Mouse (Mus musculus): ENCODE measurements around the gene Fbxo9. TPM values are rescaled to one million over a fixed set of nuclear protein-coding genes. Genes with fewer than 3 reads are reported as not detected.
A peak's percentile ranks its signal among the peaks of the same experiment; 100 is the strongest.

Gene Fbxo9
- polyA plus RNA-seq, 1 experiment from 2014 or later = 42.0 TPM

DNA sequence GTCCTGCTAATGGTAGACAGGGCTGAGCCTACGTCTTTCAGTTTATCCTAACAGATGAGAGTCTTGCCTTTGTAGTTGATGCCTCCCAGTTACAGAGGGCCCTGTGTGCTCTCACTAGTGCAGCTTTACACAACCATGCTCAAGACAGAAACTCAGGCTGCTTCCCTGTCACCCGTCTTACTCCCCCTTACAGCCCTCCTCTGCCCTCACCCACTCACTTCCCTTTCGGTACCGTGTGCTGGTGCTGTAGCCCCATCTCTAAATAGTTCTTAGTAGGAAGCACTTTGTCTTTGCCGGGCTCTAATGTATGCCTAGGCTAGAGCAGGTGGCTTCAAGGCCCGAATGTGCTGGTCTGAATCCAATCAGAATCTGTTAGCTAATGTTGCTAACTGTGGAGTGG, 15.4 kb upstream of the Fbxo9 start:
- Histone ChIP-seq H3K4me1 (peaks cover 19% of the 10 kb centered on the region), H3K4me3 (no peak overlapping the region), H3K9me3 (replicated peaks) (no peaks in the 10 kb centered on the region), H3K27ac (no peak overlapping the region), H3K9ac (no peak overlapping the region), H3K36me3 (peaks cover 16% of the 10 kb centered on the region; the same call in 1 of the 2 replicates), H3K4me2 (replicated peaks) (no peak overlapping the region), H3K27me3 (no peaks in the 10 kb centered on the region)
- WGBS = 92% methylated on average over 6 of the region's 6 CpGs
- ATAC-seq (ENCODE audit: low FRiP score) = no peak

DNA sequence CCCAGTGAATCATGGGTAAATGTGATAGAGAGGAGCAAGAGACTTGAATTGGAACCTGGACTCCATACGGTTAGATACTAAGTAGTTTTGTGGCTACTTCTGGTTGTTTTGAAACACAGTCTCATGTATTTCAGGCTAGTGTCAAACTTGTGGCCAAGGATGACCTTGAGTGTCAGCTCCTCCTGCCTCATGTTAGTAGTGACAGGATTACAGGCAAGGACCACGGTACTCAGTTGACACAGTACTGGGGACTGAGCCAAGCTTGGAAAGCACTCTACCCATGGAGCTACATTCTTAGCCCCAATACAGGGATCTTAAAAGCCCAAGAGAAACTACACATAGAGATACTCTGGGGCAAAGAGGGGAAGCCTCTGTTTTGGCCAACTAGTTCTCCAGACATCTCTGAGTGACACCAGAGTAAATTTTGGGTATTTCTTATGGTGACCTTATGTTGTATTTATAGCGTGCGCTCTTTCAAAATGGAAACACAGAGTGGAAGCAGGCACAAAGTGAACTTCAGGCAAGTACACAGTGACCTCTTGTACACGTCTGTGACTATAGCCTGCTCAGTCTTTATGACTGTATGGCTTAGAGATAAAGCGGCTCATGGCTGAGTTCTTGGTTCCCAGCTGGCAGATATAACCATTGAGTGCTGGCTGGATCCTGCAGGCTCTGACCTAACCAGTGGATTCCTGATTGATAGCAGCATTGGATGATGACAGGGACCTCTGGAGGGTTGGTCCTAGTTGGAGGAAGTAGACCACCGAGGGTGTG, 14.3 kb upstream of the Fbxo9 start:
- no peaks in the 10 kb centered on the region for H3K9me3 ChIP-seq (replicated peaks)
- ATAC-seq (ENCODE audit: low FRiP score) = no peak
- H3K27ac ChIP-seq = no peak overlapping the region
- no peaks in the 10 kb centered on the region for H3K27me3 ChIP-seq
- H3K4me2 ChIP-seq (replicated peaks) = no peak overlapping the region
- H3K9ac ChIP-seq = no peak overlapping the region
- H3K4me1 ChIP-seq = peaks cover 19% of the 10 kb centered on the region
- peaks cover 16% of the 10 kb centered on the region; the same call in 1 of the 2 replicates for H3K36me3 ChIP-seq
- no peak overlapping the region for H3K4me3 ChIP-seq
- WGBS = 95% methylated on average over 7 of the region's 7 CpGs

DNA sequence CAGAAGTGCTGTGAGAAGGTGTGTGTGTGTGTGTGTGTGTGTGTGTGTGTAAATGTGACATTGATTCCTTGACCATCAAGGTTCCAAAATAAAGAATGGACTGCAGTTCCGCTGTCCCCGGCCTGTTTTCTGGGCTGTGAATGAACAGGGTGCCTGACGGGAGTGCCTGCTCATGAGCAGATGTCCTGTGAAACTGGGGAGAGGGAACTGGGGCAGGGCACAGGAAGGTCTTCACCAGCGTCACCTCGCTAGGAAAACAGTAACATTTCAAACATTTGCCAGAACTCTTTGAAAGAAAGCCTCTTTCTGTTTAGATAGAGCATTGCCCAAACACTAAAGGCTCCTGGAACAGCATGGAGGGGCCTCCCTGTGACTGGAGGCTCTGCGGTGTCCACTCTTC, 13.1 kb upstream of the Fbxo9 start:
- H3K27me3 ChIP-seq = no peaks in the 10 kb centered on the region
- H3K27ac ChIP-seq = no peak overlapping the region
- no peaks in the 10 kb centered on the region for H3K9me3 ChIP-seq (replicated peaks)
- peaks cover 14% of the 10 kb centered on the region for H3K4me1 ChIP-seq
- H3K4me2 ChIP-seq (replicated peaks) = no peak overlapping the region
- peaks cover 16% of the 10 kb centered on the region; the same call in 1 of the 2 replicates for H3K36me3 ChIP-seq
- H3K9ac ChIP-seq = no peak overlapping the region
- 74% methylated on average over 6 of the region's 6 CpGs for WGBS
- H3K4me3 ChIP-seq = no peak overlapping the region
- ATAC-seq (ENCODE audit: low FRiP score) = no peak

DNA sequence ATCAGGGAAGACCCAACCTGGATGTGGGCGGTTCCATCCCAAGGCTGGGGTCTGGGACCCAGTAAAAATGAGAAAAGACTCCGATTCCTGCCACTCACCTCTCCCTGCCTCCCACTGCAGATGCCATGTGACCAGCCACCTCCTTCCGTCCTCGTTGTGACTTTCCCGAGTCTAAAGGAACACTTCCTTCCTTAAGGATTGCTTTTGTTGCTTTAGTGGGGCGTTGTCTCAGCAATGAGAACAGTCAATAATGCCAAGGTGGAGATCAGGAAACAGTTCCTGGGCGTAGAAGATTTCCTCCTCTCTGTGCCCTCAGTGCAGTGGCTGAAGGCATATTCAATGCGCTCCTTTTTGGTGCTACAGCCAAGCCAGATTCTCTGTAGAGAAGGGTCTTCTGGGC, 12.5 kb upstream of the Fbxo9 start:
- ATAC-seq (ENCODE audit: low FRiP score) = no peak
- no peaks in the 10 kb centered on the region for H3K27me3 ChIP-seq
- peaks cover 9% of the 10 kb centered on the region for H3K4me1 ChIP-seq
- no peaks in the 10 kb centered on the region for H3K9me3 ChIP-seq (replicated peaks)
- no peak overlapping the region for H3K4me2 ChIP-seq (replicated peaks)
- peaks cover 20% of the 10 kb centered on the region; the same call in 1 of the 2 replicates for H3K36me3 ChIP-seq
- no peak overlapping the region for H3K9ac ChIP-seq
- H3K27ac ChIP-seq = no peak overlapping the region
- no peak overlapping the region for H3K4me3 ChIP-seq
- 92% methylated on average over 8 of the region's 8 CpGs for WGBS

DNA sequence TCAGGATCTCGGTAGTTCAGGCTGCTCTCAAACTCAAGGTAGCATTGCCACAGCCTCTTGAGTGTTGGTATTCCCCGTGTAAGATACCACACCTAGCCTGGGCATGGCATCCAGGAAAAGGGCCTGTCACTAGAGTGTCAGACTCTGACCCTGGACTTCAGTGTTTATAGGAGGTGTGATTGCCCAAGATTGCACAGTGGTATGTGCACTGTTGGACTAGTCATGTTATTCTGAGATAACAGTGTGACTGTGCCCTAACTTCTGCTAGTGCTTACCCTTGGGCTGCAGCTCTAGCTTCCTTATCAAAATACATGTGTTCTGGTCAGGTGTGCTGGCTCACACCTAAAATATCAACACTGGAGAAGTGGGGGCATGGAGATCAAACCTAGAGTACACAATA, 8.8 kb upstream of the Fbxo9 start:
- WGBS = 94% methylated on average over 2 of the region's 2 CpGs
- H3K9me3 ChIP-seq (replicated peaks) = no peaks in the 10 kb centered on the region
- H3K27ac ChIP-seq = no peak overlapping the region
- no peak overlapping the region for H3K9ac ChIP-seq
- ATAC-seq (ENCODE audit: low FRiP score) = no peak
- peaks cover 19% of the 10 kb centered on the region for H3K4me1 ChIP-seq
- no peak overlapping the region for H3K4me3 ChIP-seq
- H3K4me2 ChIP-seq (replicated peaks) = no peak overlapping the region
- no peaks in the 10 kb centered on the region for H3K27me3 ChIP-seq
- H3K36me3 ChIP-seq = peaks cover 17% of the 10 kb centered on the region; the same call in 1 of the 2 replicates

DNA sequence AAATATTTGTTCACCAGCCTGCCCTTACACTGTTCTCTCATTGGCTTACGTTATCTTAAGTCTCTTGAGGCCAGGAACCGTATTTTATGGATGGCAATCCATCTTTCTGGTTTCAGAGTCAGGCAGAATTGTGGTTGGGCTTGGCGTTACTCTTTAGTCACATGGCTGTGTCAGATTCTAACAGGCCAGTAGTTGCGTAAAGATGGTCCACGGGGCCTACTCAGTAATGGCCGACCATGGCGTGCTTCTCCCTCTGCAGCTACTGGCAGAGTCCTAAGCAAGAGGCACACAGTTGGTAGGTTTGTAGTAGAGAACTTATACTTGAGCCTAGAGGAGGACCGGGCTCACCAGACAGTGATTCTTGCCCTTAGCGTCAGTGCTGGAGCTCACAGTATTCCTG, 6.9 kb upstream of the Fbxo9 start:
- no peaks in the 10 kb centered on the region for H3K9me3 ChIP-seq (replicated peaks)
- H3K4me1 ChIP-seq = peaks cover 19% of the 10 kb centered on the region
- peaks cover 5% of the 10 kb centered on the region; the same call in 1 of the 2 replicates for H3K36me3 ChIP-seq
- 91% methylated on average over 9 of the region's 9 CpGs for WGBS
- no peak overlapping the region for H3K9ac ChIP-seq
- ATAC-seq (ENCODE audit: low FRiP score) = no peak
- no peaks in the 10 kb centered on the region for H3K27me3 ChIP-seq
- no peak overlapping the region; the same call in 1 of the 2 replicates for H3K4me2 ChIP-seq (replicated peaks)
- H3K27ac ChIP-seq = no peak overlapping the region
- H3K4me3 ChIP-seq = no peak overlapping the region

DNA sequence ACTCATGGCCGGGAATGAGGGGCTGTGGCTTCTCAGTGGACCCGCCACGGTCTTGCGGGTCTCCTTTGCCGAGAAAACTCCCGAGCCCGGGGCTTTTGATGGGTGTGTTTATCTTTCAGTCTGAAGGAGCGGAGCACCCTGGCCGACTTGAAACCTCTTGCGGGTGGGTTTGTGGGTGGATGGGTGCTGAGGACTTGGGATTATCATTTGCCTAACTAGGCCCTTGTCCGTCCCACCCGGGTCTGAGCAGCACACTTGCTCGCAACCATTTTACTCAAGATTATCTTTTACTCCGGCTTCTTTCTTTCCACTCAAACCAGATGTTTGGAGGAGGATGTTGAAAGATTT, 4.6 kb upstream of the Fbxo9 start:
- peak overlapping the region; percentile 95 for H3K9ac ChIP-seq
- peaks cover 5% of the 10 kb centered on the region; the same call in 1 of the 2 replicates for H3K36me3 ChIP-seq
- peak overlapping the region; percentile 93 for H3K4me3 ChIP-seq
- H3K4me1 ChIP-seq = peaks cover 24% of the 10 kb centered on the region
- peak; percentile 42 for ATAC-seq (ENCODE audit: low FRiP score)
- peak overlapping the region; percentile 67 for H3K4me2 ChIP-seq (replicated peaks)
- H3K9me3 ChIP-seq (replicated peaks) = no peaks in the 10 kb centered on the region
- under 1% methylated on average over 14 of the region's 14 CpGs for WGBS
- no peaks in the 10 kb centered on the region for H3K27me3 ChIP-seq
- H3K27ac ChIP-seq = peak overlapping the region; percentile 98

DNA sequence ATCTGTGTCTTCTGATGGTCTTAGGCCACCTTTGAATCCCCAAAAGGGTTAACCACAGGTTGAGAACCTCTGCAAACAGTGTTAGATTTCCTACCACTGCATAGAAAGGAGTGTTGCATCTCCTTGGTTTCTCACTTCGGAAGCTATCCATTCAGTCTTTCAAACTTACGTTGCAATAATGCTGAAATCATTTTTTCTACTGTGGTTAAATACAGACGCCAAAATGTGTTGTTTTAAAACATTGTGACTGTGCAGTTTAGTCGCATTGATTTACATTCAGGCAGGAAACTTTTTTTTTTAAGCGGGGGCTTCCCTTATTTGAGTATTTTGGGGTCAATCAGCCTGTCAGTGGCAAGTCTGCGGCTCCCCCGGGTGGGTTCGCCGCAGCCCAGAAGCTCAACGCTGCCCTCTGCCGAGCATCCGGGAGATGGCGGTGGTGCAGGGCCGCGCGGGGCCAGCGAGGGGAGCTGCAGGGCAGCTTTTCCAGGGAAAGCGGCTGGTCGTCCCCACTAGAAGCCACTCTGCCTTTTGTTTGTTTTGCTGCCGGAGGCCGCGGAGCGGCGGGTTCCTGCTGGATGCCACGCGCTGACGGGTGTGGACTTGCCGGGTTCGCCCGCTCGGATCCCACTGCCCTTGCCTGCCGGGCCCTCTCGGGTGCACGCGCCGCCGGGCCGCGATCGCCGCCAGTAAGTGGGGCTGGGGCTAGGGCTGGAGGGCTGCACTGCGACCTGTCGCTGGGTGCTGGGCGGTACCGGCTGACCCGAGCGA, 4.1 kb upstream of the Fbxo9 start:
- H3K4me1 ChIP-seq = peaks cover 24% of the 10 kb centered on the region
- whole genome bisulfite sequencing = 3% methylated on average over 47 of the region's 47 CpGs

DNA sequence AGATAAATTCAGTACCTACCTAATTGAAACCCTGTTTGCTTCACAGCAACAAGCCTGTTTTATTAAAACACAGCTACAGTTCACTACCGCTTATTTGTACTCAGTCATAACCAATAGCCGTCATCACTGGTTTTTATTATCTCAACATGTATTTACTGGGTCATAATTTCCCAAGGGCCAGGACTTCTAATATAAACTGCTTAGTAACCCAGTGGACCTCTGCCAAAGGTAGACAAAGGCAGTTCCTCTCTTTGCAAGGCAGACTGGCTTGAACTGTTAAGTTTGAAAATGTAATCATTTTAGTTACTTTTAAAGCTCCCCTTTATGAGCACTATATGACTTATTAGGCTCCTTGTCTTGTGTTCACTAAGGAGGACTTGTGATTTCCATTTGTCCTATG, 2.6 kb upstream of the Fbxo9 start:
- no peak for ATAC-seq (ENCODE audit: low FRiP score)
- Histone ChIP-seq H3K4me3 (no peak overlapping the region), H3K4me1 (peaks cover 37% of the 10 kb centered on the region), H3K9me3 (replicated peaks) (no peaks in the 10 kb centered on the region), H3K9ac (no peak overlapping the region), H3K27me3 (no peaks in the 10 kb centered on the region), H3K4me2 (replicated peaks) (no peak overlapping the region), H3K36me3 (0 out of 2 replicates have a peak, but pooled peaks cover 2% of the 10 kb centered on the region), H3K27ac (no peak overlapping the region)
- 90% methylated on average over 2 of the region's 2 CpGs for WGBS

More for the DNA sequence above, 4.1 kb upstream of the Fbxo9 start:
- peak overlapping the region; percentile 95 for H3K9ac ChIP-seq
- no peaks in the 10 kb centered on the region for H3K9me3 ChIP-seq (replicated peaks)
- peak overlapping the region; percentile 93 for H3K4me3 ChIP-seq
- no peaks in the 10 kb centered on the region for H3K27me3 ChIP-seq
- H3K27ac ChIP-seq = peak overlapping the region; percentile 98
- peak; percentile 83 for ATAC-seq (ENCODE audit: low FRiP score)
- 0 out of 2 replicates have a peak, but pooled peaks cover 5% of the 10 kb centered on the region for H3K36me3 ChIP-seq
- peak overlapping the region; percentile 67 for H3K4me2 ChIP-seq (replicated peaks)

DNA sequence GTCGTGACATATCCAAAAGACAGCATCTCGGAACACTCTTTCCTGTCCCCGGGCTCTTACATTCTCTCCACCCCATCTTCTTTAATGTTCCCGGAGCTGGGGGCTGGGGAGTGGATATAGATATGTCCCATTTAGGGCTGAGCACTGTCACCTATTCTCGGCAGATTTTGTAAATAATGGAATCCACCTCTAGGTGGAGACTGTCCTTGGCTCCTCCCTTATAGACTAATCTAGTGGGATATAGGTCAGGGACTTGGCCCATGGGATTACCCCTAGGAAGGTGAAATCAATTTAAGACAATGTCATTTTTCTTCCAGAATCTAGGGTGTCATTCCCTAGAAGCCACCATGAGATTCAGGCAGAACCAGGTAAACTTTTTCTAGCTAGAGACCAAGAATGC, 791 bp upstream of the Fbxo9 start:
- H3K9ac ChIP-seq = no peak overlapping the region
- whole genome bisulfite sequencing = 50% methylated on average over 5 of the region's 5 CpGs
- peaks cover 26% of the 10 kb centered on the region for H3K4me1 ChIP-seq
- H3K4me2 ChIP-seq (replicated peaks) = peak overlapping the region; percentile 86
- no peaks in the 10 kb centered on the region for H3K9me3 ChIP-seq (replicated peaks)
- H3K27ac ChIP-seq = no peak overlapping the region
- H3K27me3 ChIP-seq = no peaks in the 10 kb centered on the region
- no peaks in the 10 kb centered on the region for H3K36me3 ChIP-seq
- no peak for ATAC-seq (ENCODE audit: low FRiP score)
- peak overlapping the region; percentile 84 for H3K4me3 ChIP-seq

DNA sequence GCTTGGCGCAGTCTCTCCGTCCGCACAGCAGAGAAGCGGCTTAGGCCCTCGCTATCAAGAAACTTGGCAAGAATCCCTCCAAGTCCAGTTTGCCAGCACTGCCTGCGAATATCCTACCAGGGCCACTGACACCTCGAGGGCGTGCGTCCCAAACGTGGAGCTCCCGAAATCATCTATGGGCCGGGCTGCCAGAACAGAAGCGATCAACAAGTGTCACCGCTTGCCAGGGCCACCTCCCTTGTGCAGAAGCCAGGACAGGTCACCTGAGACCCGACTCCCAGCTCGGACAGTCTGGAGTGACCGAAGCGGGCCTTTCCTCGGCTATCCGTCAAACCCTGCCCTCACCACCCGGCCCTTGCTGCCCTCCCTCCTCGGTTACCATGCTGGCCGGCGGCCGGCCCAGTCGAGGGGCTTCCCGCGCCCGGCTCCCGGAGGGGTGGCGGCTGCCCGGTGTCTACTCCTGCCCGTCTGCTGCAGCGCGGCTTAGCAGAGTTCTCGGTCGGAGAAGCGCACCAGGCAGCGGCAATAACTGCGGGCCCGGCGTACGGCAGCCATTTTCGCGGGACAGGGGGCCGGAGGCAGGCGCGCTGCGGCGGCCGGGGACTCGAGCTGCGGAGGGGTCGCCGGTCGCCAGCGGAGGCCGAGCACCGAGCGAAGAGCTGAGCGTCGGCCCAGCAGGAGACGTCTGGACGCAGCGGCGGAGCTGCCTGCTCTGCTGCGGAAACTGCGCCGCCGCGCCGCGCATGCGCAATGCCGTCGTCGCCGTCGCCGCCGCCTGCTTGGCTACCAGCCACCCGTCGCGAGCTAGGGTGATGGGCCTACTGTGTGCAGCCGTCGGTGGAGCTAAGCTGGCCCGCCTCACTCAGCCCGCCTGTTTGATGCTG, 711 bp downstream of the Fbxo9 start:
- Histone ChIP-seq H3K4me2 (replicated peaks) (peak overlapping the region; percentile 86), H3K9me3 (replicated peaks) (no peaks in the 10 kb centered on the region), H3K9ac (peak overlapping the region; percentile 91), H3K27ac (peak overlapping the region; percentile 92), H3K4me1 (peaks cover 18% of the 10 kb centered on the region; the same call in 1 of the 2 replicates), H3K4me3 (peak overlapping the region; percentile 84), H3K36me3 (no peaks in the 10 kb centered on the region), H3K27me3 (no peaks in the 10 kb centered on the region)
- ATAC-seq (ENCODE audit: low FRiP score) = peak; percentile 88
- under 1% methylated on average over 80 of the region's 88 CpGs for WGBS

DNA sequence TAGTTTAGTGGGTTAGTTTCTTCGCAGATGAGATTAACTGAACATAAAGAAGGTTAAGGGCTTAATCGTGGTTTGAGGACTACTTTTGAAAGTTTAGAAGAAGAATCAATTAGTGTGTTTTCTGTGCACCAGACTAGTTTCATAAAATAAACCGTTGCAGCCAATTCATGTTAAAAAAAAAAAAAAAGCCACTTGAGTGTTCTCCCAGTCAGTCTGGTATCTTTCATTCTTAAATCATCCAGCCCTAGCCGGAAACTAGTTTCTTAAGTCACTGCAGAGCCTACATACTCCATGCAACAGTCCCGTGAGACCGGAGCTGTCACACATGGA, 1.3 kb downstream of the Fbxo9 start:
- no peaks in the 10 kb centered on the region for H3K36me3 ChIP-seq
- H3K9ac ChIP-seq = peak overlapping the region; percentile 91
- H3K4me1 ChIP-seq = peaks cover 18% of the 10 kb centered on the region; the same call in 1 of the 2 replicates
- H3K4me2 ChIP-seq (replicated peaks) = peak overlapping the region; percentile 86
- no peaks in the 10 kb centered on the region for H3K9me3 ChIP-seq (replicated peaks)
- WGBS = 34% methylated on average over 6 of the region's 6 CpGs
- H3K27me3 ChIP-seq = no peaks in the 10 kb centered on the region
- ATAC-seq (ENCODE audit: low FRiP score) = no peak
- peak overlapping the region; percentile 92; the same call in 1 of the 2 replicates for H3K27ac ChIP-seq
- peak overlapping the region; percentile 84 for H3K4me3 ChIP-seq

All from hindbrain, embryonic 12.5 days (tissue).